Mouse (Mus musculus): Measurements from ENCODE around the gene Dxo.

Dxo gene

DNA sequence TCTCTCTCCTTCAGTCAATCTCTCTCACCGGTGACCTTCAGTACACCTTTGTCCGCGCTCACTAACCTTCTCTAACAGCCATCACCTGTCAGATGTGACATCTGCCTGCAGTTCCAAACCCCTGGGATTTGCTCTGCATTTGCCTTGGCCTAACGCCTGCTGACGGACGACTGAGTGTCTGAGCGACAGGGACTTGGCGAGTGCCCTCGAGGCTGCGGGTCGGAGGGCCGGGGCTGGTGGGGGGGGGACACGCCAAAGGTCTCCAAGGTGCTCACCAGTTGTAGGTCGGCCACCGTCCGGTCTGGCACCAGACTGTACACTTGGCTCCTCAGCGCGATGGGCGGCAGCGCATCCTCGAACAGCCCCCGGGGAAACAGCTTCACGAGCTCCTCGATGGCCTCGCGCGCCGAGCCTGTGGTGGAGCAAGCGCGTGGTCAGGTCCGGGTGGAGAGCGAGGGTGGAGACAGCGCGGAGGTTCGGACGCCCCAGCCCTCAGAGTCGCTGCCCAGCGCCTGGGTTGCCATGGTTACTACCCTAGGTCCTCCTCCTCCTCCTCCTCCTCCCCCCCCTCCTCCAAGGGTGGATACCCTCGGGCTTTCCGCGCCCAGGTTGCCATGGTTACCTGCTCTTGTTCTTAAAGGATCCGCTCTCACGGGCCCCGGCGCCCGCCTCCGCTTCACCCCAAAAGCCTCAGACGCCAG, 514 bp upstream of the Dxo start:
- DNase-seq (ENCODE audit: low spot score), result no peak

- DNase-seq (ENCODE audit: low spot score), result no peak
Observed at GRCm38 (mm10) chr17:34837464-34838324, 875 bp downstream of the Dxo start.

DNA sequence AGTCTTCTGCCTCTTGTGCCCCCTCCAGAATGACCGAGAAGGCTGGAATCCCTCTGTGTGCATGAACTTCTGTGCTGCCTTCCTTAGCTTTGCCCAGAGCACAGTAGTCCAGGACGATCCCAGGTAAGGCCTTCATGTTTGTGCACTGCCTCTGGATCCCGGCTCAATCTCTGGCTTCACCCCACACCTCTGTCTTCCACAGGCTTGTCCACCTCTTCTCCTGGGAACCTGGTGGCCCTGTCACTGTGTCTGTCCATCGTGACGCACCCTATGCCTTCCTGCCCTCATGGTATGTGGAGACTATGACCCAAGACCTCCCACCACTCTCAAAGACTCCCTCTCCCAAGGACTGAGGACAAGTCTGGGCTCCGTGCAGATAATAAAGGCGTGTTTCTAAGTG, 2.0 kb downstream of the Dxo start:
- no peak for DNase-seq (ENCODE audit: low spot score)

- DNase-seq (ENCODE audit: low spot score), result no peak
Observed at GRCm38 (mm10) chr17:34840736-34841307, 4.0 kb downstream of the Dxo start.

DNA sequence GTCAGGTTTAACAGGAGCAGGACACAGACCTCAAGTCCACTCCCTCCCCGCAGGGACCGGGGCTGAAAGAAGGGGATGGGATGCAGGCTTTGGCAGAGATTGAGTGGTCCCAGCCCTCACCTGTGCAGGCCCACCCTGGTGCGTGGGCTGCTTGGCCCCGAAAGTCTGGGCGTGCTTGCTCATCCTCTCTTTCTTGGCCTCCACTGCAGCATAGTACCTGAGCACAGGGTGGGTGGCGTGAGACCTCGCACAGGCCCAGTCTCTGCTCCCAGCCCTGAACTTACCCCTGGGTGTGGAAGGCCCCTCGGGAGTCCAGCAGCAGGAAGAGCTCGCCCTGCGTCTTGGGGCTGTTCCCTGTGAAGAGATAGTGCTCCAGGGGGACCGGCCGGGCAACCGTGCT, 8.1 kb downstream of the Dxo start:
- DNase-seq (ENCODE audit: low spot score), result no peak

GRCm38 (mm10) chr17:34847192-34847591, 10.4 kb downstream of the Dxo start:
- DNase-seq (ENCODE audit: low spot score), result no peak

GRCm38 (mm10) chr17:34847615-34848014, 10.8 kb downstream of the Dxo start:
- no peak for DNase-seq (ENCODE audit: low spot score)

DNA sequence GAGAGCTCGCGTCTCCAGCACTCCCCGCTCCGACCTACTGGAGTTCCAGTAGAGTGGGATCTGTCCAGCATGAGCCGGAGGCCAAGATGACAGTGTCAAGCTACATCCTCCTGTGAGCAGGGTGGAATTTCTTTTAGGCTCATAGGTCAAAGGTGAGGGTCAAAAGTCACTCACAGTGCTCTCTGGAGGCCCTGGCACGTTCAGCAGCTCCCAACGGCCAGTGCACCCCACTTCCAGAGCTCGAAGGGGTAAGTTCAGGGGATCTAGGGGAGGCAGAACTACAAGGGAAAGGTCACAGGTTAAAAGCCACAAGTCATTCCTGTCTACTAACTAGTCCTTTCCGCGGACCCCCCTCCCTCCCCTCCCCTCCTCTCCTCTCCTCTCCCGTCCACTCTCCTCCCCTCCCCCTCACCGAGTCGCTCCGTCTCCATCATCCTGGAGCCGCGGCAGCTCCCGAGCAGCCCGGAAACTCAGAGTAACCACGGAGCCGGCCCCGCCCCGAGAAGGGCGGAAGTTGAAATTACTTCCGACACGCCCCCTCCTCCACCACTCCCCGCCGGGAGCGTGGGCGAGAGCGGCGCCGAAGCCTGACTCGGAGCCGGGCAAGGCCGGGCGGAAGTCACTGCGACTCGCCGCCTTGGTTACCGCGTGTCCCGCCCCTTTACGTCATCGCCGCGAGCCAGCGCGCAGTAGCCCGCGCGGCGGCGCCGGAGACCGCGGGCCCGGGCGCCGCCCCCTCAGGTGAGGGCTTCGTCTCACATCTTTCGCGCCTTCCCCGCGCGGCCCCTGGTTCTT, 13.1 kb downstream of the Dxo start, which contains the start of the genes Skiv2l and Nelfe:
Skiv2l (minus strand) TSS at position 489 of the 795 bp plus-strand sequence.
Nelfe (plus strand) TSS at position 670 of the 795 bp plus-strand sequence.
- peak; percentile 97 for DNase-seq (ENCODE audit: low spot score)

DNA sequence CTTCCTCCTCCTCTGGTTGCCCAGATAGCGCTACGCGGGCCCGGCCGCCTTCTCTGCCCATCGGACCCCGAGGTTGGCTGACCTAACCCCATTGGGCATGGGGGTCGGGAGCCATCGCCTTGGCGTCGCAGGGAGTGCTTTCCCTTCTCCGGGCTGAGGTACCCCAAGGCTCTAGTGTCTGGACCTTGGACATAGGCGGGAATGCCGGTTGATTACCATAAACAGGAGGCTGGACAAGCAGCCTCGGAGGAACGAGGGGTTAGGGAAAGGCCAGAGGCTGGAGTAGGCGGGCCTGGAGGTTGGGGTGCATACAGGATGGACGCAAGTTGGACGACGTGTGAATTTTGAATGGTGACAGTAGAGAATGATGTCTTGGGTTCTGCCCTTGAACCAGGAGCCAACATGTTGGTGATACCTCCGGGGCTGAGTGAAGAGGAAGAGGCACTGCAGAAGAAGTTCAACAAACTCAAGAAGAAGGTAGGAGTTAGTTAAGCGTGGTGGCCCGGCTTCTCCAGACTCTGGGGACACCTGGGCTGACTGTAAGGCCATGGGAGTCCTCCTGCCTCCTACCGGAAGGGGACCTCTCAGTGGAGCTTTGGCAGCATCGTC, 13.8 kb downstream of the Dxo start:
- DNase-seq (ENCODE audit: low spot score), result no peak

DNA sequence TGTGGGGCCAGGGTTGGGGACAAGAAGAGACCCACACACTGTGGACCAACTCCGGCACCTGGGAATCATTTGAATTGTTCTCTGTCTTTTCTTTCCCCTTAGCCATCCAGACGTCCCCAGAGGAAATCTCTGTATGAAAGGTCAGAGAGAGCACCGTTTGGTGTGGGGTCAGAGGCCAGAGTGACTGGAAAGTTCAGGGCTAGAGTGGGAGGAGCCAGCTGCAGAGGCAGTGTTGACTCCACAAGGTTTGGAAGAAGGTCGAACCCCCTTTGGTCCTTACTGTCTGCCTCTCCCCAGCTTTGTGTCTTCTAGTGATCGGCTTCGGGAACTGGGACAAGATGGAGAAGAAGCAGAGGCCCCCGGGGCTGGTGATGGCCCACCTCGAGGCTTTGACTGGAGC, 16.7 kb downstream of the Dxo start:
- DNase-seq (ENCODE audit: low spot score), result no peak

- DNase-seq (ENCODE audit: low spot score), result no peak
Observed at GRCm38 (mm10) chr17:34854761-34855160, 17.9 kb downstream of the Dxo start.

GRCm38 (mm10) chr17:34855825-34856224, 19.0 kb downstream of the Dxo start:
- DNase-seq (ENCODE audit: low spot score), result peak; percentile 47

GRCm38 (mm10) chr17:34858670-34859069, 21.9 kb downstream of the Dxo start:
- no peak for DNase-seq (ENCODE audit: low spot score)

DNA sequence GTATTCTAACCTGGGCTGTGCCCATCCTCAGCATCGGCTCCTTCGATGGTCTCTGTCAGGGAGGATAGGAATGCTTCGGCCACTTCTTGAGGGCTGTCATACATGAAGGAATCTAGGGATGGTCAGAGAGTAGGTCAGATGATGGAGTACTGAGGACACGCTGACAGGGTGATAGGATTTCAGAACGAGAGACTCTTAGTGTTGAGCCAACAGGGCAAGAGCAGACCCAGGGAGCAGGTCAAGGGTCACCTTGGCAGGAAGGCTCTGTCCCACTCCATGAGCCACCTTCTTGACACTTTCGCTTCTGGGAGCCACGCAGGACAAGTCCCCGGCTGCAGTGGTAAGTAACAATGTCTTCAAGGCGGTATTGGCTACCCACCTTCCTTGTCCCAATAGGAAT, 23.7 kb downstream of the Dxo start:
- no peak for DNase-seq (ENCODE audit: low spot score)

DNA sequence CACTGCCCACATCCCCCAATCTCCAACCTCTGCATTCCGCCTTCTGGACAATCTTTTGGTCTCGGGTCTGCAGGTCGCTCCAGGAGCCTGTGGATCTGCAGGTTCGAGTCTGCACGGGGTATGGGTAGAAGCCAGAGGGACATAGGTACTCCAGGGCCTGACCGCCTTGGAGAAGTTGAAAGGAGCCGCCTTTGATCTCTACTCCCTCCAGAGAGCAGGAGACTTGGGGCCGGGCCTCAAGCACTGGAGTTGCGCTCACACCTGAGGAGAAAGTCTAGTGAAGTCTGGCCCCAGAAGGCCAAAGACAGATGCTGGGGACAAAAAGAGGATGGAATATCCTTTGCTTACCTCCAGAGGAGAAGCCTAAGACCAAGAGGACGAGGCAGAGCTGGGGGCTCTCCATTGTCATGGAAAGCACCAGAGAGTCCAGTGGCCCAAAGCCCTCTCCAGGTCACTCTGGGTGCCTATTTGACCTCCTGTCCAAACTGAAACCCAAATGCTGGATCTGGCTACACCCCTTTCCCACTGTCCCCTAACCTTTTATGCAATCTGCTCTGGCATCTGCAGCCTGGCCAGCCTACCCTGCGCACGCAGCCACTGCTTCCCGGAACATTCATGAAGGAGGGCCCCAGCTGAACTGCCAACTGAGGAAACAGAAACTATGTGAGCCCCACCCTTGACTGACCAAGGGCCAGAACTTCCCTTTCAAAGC, 25.0 kb downstream of the Dxo start:
- no peak for DNase-seq (ENCODE audit: low spot score)

DNA sequence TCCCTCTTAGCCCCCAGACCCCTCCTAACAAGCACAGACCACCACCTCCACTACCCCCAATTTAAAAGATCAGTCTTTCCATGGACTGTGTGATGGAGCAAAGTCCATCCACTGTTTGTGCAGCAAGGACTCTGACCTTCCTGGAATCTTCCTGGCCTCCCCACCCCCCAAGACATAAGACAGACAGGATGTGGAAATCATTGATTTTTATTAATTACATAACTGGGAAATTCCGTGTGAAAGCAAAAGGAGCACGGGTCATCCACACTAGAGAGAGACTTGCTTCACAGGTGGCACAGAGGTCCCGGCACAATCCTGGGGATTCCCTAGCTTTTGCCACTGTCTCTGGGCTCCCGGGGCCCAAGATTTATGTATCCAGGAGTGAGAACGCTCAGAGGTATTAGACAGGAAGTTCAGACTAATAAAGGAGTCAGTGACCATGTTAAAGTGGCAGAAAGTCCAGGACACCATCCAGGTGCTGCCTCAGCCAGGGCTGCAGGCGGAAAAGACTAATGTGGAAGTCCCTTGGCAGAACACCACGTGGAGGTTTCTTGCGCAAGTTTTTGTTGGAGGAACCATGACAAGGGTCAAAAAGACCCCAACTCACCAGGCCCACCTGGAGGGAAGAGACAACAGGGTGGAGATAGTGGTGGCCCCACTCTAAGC, 25.7 kb downstream of the Dxo start, which contains the start of gene Cfb:
Cfb (minus strand) TSS at position 103 of the 666 bp plus-strand sequence.
- DNase-seq (ENCODE audit: low spot score), result no peak

DNA sequence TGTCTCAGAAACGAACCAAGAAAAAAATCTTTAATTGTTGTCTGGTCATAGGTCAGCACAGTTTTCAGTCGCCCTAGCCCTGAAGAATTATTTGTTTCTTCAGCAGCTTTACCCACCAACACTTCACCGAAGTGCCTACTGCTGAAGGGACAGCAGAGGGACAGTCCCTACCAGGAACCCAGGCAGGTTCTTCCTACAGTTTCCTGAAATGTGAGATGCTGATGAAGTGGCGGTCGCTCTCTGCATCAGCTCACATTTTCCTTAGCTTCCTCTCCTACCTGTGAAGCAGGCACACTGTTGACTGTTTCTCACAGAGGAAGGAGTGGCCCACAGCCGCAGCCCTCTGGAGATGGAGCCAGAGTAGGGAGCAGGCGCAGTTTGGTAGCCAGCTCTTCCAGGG, 29.2 kb downstream of the Dxo start:
- DNase-seq (ENCODE audit: low spot score), result no peak

GRCm38 (mm10) chr17:34874321-34874720, 37.5 kb downstream of the Dxo start:
- DNase-seq (ENCODE audit: low spot score), result no peak

- no peak for DNase-seq (ENCODE audit: low spot score)
Observed at GRCm38 (mm10) chr17:34879336-34879879, 42.6 kb downstream of the Dxo start, which contains the start of gene Zbtb12. Zbtb12 (plus strand) TSS chr17:34879483.

- DNase-seq (ENCODE audit: low spot score), result no peak
Observed at GRCm38 (mm10) chr17:34881166-34881565, 44.3 kb downstream of the Dxo start.
